Mouse (Mus musculus) CH12F3 (cell line): ENCODE data around the gene Gm3488.
"Not testable (repeated sequence)": the region's sequence is repeated elsewhere in the genome, so short reads cannot be mapped to it uniquely, and the experiment has no call there.

Experiments used
- in situ Hi-C: fragments of 300-500 bp; cut with MboI; formaldehyde crosslinking; loops from 2 replicates; pipeline ENCODE4 v1.14.3; 2020; ENCODE audit warnings: low sequenced_read_pairs

The Gm3488 gene

DNA sequence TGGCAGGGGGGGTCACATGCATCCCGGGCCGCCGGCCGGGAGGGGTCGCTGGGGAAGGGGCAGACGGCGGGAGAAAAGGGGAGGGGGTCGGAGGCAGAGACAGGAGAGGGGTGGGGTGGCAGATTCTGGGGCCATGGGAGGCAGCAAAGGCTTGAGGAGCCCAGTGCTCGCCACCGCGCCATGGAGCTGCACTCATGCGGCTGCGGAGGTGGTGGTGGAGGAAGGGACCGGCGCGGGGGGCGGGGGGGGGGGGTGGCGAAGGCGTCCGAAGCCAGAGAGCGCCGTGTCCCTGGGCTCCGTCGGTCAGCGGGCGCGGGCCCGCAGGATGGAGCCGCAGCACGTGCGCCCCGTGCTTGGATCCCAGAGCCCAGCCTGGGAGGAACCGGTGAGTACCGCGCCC, at the start of gene Gm3488:
TSS of gene Gm3488 (plus strand) at position 301 of the 400 bp plus-strand sequence.
- in situ Hi-C loops, result not testable (repeated sequence)

DNA sequence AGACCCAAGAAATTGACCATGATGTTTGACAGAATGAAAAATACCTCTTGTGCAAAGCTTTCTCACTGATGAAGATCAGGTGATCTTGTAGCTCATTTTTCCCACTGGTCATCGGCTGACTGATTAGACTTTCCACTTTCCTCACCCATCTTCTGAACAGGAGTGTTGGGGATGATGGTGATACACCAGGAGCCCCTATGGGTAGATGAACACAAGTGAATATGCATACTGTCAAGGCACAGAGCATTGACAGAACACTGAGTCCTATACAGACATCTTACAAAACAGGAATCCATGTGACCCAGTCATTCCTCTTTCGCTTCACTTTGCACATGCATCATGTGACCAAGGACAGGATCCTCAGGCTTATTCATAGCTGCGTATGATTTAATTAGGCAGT, 46.1 kb upstream of the Gm3488 start, which contains the start of gene Gm3194:
TSS of gene Gm3194 (minus strand) at position 101 of the 400 bp plus-strand sequence.
- in situ Hi-C loops, result not testable (repeated sequence)

DNA sequence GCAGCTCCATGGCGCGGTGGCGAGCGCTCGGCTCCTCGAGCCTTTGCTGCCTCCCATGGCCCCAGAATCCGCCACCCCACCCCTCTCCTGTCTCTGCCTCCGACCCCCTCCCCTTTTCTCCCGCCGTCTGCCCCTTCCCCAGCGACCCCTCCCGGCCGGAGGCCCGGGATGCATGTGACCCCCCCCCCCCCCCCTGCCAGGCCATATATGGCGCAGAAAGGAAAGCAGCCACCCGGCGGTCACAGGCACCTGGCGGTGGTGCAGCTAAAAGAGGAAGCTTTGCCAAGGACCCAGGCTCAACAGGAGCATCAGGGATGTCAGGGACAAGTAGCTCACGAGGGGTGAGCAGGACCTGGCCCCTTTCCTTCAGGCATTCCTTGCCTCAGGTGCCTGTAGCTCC, 41.0 kb upstream of the Gm3488 start:
- in situ Hi-C loops, result not testable (repeated sequence)

DNA sequence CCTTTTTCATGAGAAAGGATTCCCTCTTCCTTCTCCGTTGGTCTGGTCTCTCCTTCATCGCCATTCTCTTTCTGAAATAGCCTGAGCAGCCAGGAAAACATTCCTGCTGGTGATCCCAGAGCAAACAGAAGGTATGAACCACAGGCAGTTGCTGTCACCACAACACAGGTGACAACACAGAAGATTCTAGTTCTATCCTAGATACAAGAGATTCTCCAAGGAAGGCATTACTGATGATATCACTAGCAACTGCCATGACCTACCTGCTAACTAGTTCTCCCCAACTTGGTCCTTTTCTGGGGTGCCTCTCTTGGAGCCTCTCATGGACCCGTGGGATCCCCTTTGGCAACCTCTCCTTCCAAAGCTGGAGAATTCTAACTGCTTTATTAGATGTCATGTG, 23.7 kb upstream of the Gm3488 start, which contains the start of gene Gm8246:
TSS of gene Gm8246 (minus strand) at position 101 of the 400 bp plus-strand sequence.
- in situ Hi-C loops, result not testable (repeated sequence)

- in situ Hi-C loops, result not testable (repeated sequence)
Observed at GRCm38 (mm10) chr14:5483907-5484306, 17.6 kb upstream of the Gm3488 start, which contains the start of gene Gm3187. TSS of gene Gm3187 (plus strand) at chr14:5484207.

GRCm38 (mm10) chr14:5538196-5538595, 36.7 kb downstream of the Gm3488 start, which contains the start of gene Gm3532:
TSS of gene Gm3532 (plus strand) at chr14:5538496.
- in situ Hi-C loops, result not testable (repeated sequence)
